Mouse (Mus musculus) brain, adult 10 weeks (tissue): ENCODE results near the gene Lrp2bp. TPM values are rescaled to one million over a fixed set of nuclear protein-coding genes. Genes with fewer than 3 reads are reported as not detected.

Source experiments
- polyA plus RNA-seq: library from polyadenylated mRNA; stranded (reverse); fragments of 350-450 nt; fragmentation: Illumina TruSeq; extraction: RNeasy Lipid Tissue Mini Kit (QIAGEN cat#74804); gene quantifications from one replicate; pipeline ENCODE4 v1.2.3, GENCODE M21; 2015; ENCODE audit warnings: low read depth, low replicate concordance

Lrp2bp gene
- polyA plus RNA-seq: 0.62 TPM

DNA sequence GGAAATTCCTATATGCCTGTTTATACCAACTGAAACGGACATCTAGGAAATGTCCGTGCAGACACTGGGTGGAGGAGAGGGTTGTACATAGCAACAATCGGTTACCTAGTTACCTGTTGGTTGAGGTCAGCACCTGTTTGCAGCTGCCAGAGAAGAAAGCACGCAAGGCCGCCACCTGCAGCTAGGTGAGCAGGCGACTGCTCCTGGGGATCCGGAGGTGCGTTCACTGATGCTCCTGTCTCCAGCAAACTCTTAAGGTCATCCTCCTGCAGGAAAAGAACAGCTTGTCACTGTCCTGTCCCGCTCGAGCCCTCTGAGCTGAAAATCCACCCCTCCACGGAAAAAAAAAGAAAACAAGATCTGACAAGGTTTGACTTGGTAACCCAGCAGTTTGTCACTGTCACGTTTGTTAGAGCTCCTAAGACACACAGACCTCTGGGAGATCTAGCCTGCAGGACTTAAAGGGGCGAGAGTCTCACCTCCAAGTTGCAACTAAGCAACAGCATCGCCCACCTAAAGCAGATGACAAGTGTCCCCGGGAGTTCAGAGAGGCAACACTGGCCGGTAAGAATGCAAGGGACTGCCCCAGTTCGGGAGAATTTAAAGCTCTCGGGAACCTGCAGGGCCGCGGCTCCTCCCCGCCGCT, at the start of gene Lrp2bp:
Lrp2bp (plus strand) TSS at position 166 of the 646 bp plus-strand sequence.

DNA sequence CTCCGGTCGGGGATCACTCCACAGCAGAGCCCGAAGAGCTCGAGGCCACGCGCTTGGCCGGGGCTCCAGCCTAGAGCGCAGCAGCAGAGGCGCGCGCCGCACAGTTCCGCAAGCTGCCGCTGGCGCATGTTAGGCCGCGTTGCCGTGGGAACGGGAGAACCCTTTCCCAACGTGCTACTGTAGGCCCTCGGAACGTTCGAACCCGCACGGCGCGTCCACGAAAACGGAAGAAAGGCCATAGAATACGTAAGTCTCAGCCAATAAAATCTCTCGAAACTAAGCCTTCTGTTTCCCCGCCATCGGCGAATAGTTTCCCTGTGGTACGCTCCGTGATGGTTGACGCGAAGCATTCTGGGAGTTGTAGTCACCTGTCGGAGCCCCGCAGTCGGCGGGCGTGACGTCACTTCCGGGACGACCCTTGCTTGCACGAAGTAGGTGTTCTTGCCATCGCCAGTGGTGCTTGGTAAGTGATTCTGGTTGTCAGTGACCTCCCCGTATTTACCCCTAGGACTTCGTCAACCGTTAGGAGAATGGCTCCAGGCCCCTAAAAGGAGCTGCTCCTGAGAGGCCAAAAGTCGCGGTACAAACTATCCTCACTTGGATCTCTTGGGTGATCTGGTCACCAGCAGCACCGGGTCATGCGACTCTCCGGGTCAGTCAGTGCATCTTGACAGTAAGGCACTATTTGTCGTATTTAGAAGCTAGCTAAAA, 23.8 kb upstream of the Lrp2bp start, which contains the start of the genes 1700029J07Rik and Ufsp2:
1700029J07Rik (minus strand) TSS at position 127 of the 711 bp plus-strand sequence.
Ufsp2 (plus strand) TSS at position 403 of the 711 bp plus-strand sequence.

DNA sequence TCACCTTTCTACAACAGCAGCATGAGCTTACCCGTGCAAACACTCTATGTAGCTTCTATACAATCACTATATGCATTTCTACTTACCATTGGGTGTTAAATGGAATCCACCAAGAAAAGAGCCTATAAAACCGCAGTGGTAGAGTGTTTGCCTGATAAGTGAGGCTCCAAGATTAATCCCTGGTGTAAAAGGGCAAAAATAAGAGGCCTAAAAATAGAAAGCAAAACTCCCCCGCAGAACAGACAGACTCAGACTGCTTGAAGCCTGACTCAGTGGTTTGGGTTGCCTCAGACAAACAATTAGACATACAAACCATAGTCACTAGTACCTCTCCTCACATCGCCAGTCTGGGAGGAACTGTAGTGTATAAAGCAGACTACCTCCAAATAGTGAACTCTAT, 6.5 kb downstream of the Lrp2bp start, which contains the start of gene Ankrd37:
Ankrd37 (minus strand) TSS at position 112 of the 400 bp plus-strand sequence.

Other genes with a start within 250 kb of the Lrp2bp start
- gene Pdlim3, start 113.8 kb upstream of the Lrp2bp start, polyA plus RNA-seq: 2.5 TPM
- 0.54 TPM for gene Ccdc110, start 64.7 kb upstream of the Lrp2bp start, polyA plus RNA-seq
- 5.0 TPM for gene 1700029J07Rik, start 24.1 kb upstream of the Lrp2bp start, polyA plus RNA-seq
- gene Ufsp2, start 23.8 kb upstream of the Lrp2bp start, polyA plus RNA-seq: 73.3 TPM
- 15.1 TPM for gene Ankrd37, start 6.4 kb downstream of the Lrp2bp start, polyA plus RNA-seq
- 22.0 TPM for gene Cfap97, start 152.5 kb downstream of the Lrp2bp start, polyA plus RNA-seq
- 44.0 TPM for gene Snx25, start 152.9 kb downstream of the Lrp2bp start, polyA plus RNA-seq
- gene Slc25a4, start 212.0 kb downstream of the Lrp2bp start, polyA plus RNA-seq: 861 TPM